In genomic region chr3:51092079-51093028, GRCm38 (mm10) we compare ENCODE assay signal across 22 mouse cellular contexts.
DNase-seq lines count a peak whose midpoint lies in the region; ATAC-seq and TF ChIP-seq lines count a peak whose summit lies in the region.
"Had no signal": no experiment of that assay in that cellular context is flagged by ENCODE, and none has a peak within 500 bp of the region (broad histone marks: within the 10 kb centered on the region; RNA-seq: fewer than 3 reads in every experiment).

No protein-coding gene starts in this region.

- H3K4me1 ChIP-seq in heart, embryonic 11.5 days (ENCODE audit: control insufficient read depth, insufficient read depth, low read length): no peaks in the 10 kb centered on the region
- H3K4me1 ChIP-seq in lung, embryonic 16.5 days (replicated peaks; ENCODE audit: control insufficient read depth, insufficient read depth, low read length): peaks cover 4% of the 10 kb centered on the region; the same call in 1 of the 2 replicates
- 0 out of 2 replicates have a peak, but pooled peaks cover 3% of the 10 kb centered on the region for H3K4me1 ChIP-seq in stomach, embryonic 14.5 days (ENCODE audit: control insufficient read depth, insufficient read depth, low read length)

- no peaks in the 10 kb centered on the region for H3K36me3 ChIP-seq in heart, embryonic 11.5 days (ENCODE audit: control insufficient read depth, insufficient read depth, low read length)
- H3K36me3 ChIP-seq in lung, embryonic 16.5 days (ENCODE audit: control insufficient read depth, insufficient read depth, low read length): no peaks in the 10 kb centered on the region
- H3K36me3 ChIP-seq in C2C12 (ENCODE audit: control insufficient read depth, insufficient read depth): no peaks in the 10 kb centered on the region
- H3K36me3 ChIP-seq in stomach, embryonic 14.5 days (ENCODE audit: control insufficient read depth, insufficient read depth, low read length): no peaks in the 10 kb centered on the region
- H3K36me3 ChIP-seq: embryonic facial prominence, embryonic 15.5 days; forebrain, embryonic 10.5 days; G1E; hindbrain, embryonic 13.5 days; limb, embryonic 15.5 days had no signal

- H3K79me2 ChIP-seq in C2C12 (ENCODE audit: control insufficient read depth, insufficient read depth): no peaks in the 10 kb centered on the region

- DNase-seq in heart, adult 11 months: no peak
- no peak for DNase-seq in lung, postnatal 25 days (ENCODE audit: low spot score)
- DNase-seq in left cerebral cortex, adult 18-20 months (ENCODE audit: low spot score in 2 of 2): no peak
- DNase-seq: cerebellum, postnatal 14 days; embryo, embryonic 11 days; gastrocnemius, postnatal 10 days; heart, adult 2 months; kidney, postnatal 36 days; spleen, adult 18-20 months; thymus, postnatal 14 days had no signal

- H3K27me3 ChIP-seq in heart, embryonic 11.5 days (ENCODE audit: control insufficient read depth, insufficient read depth, low read length): no peaks in the 10 kb centered on the region
- no peaks in the 10 kb centered on the region for H3K27me3 ChIP-seq in lung, embryonic 16.5 days (ENCODE audit: control insufficient read depth, insufficient read depth, low read depth, low read length)
- no peaks in the 10 kb centered on the region for H3K27me3 ChIP-seq in C2C12 (ENCODE audit: control insufficient read depth, insufficient read depth, insufficient read length)
- no peaks in the 10 kb centered on the region for H3K27me3 ChIP-seq in stomach, embryonic 14.5 days (ENCODE audit: control insufficient read depth, insufficient read depth, low read length)
- H3K27me3 ChIP-seq: embryonic facial prominence, embryonic 15.5 days; hindbrain, embryonic 13.5 days; limb, embryonic 15.5 days had no signal

- TF ChIP-seq CTCF in C2C12 (IDR thresholded peaks at IDR 0.05; ENCODE audit: control insufficient read depth, insufficient read depth, insufficient read length): no peak

- WGBS in heart, embryonic 11.5 days (ENCODE audit: insufficient replicate concordance): 60% methylated on average over 12 of the region's 12 CpGs
- WGBS in lung, embryonic 16.5 days: 41% methylated on average over 12 of the region's 12 CpGs
- WGBS in stomach, embryonic 14.5 days: 59% methylated on average over 12 of the region's 12 CpGs

- ATAC-seq in heart, embryonic 11.5 days (replicated peaks; ENCODE audit: insufficient number of reproducible peaks, low FRiP score, low TSS enrichment): 0 out of 2 replicates have a peak, but pooled peaks have one; percentile 31
- peak; percentile 57 for ATAC-seq in lung, embryonic 16.5 days (ENCODE audit: low read depth)
- ATAC-seq in stomach, embryonic 14.5 days (ENCODE audit: insufficient number of reproducible peaks, insufficient read depth, low FRiP score, low read depth): peak; percentile 61; the same call in 1 of the 2 replicates
- ATAC-seq: CD4-positive, CD25-positive, alpha-beta regulatory T cell, adult 4 months; intestine, postnatal 0 days; midbrain, embryonic 16.5 days had no signal

- no peak overlapping the region for H3K9ac ChIP-seq in heart, embryonic 11.5 days (ENCODE audit: low read depth, low read length)
- H3K9ac ChIP-seq in lung, embryonic 16.5 days (ENCODE audit: low read length): no peak overlapping the region
- H3K9ac ChIP-seq in stomach, embryonic 14.5 days (replicated peaks; ENCODE audit: low read depth, low read length): no peak overlapping the region
- H3K9ac ChIP-seq: embryonic facial prominence, embryonic 15.5 days; hindbrain, embryonic 13.5 days; limb, embryonic 15.5 days had no signal

- no peak overlapping the region for H3ac ChIP-seq in C2C12 (ENCODE audit: control insufficient read depth, insufficient read length, low read depth)

- H3K79me3 ChIP-seq in C2C12 (ENCODE audit: low read depth): no peaks in the 10 kb centered on the region

- H3K4me3 ChIP-seq in heart, embryonic 11.5 days (ENCODE audit: low read depth, low read length): no peak overlapping the region
- no peak overlapping the region for H3K4me3 ChIP-seq in lung, embryonic 16.5 days (ENCODE audit: low read length)
- no peak overlapping the region for H3K4me3 ChIP-seq in C2C12 (ENCODE audit: insufficient read depth, poor library complexity, severe bottlenecking)
- H3K4me3 ChIP-seq in stomach, embryonic 14.5 days (ENCODE audit: low read depth, low read length): no peak overlapping the region
- H3K4me3 ChIP-seq: embryonic facial prominence, embryonic 15.5 days; forebrain, embryonic 10.5 days; heart, adult 2 months; hindbrain, embryonic 13.5 days; limb, embryonic 15.5 days had no signal

- H3K27ac ChIP-seq in heart, embryonic 11.5 days (ENCODE audit: low read depth, low read length): no peak overlapping the region
- no peak overlapping the region for H3K27ac ChIP-seq in lung, embryonic 16.5 days (ENCODE audit: low read length)
- no peak overlapping the region for H3K27ac ChIP-seq in stomach, embryonic 14.5 days (ENCODE audit: low read length)
- H3K27ac ChIP-seq: embryonic facial prominence, embryonic 15.5 days; forebrain, embryonic 10.5 days; heart, adult 2 months; hindbrain, embryonic 13.5 days; limb, embryonic 15.5 days had no signal

- H3K9me3 ChIP-seq in heart, embryonic 11.5 days (replicated peaks; ENCODE audit: control insufficient read depth, low read length): no peaks in the 10 kb centered on the region
- H3K9me3 ChIP-seq in lung, embryonic 16.5 days (ENCODE audit: control insufficient read depth, low read length): no peaks in the 10 kb centered on the region
- no peaks in the 10 kb centered on the region for H3K9me3 ChIP-seq in stomach, embryonic 14.5 days (ENCODE audit: control insufficient read depth, low read depth, low read length)
- H3K9me3 ChIP-seq: embryonic facial prominence, embryonic 15.5 days; forebrain, embryonic 10.5 days; G1E; hindbrain, embryonic 13.5 days; limb, embryonic 15.5 days had no signal

- no peak overlapping the region for H3K4me2 ChIP-seq in heart, embryonic 11.5 days
- no peak overlapping the region for H3K4me2 ChIP-seq in lung, embryonic 16.5 days (ENCODE audit: low read depth, low read length)
- no peak overlapping the region for H3K4me2 ChIP-seq in stomach, embryonic 14.5 days (replicated peaks; ENCODE audit: low read depth, low read length)
- H3K4me2 ChIP-seq: embryonic facial prominence, embryonic 15.5 days; hindbrain, embryonic 13.5 days; limb, embryonic 15.5 days had no signal

TF ChIP-seq in C2C12, 6 proteins besides CTCF, POLR2A, EP300 and RAD21:
- peak; percentile 69 for TF ChIP-seq FOSL1 (IDR thresholded peaks at IDR 0.05; ENCODE audit: insufficient read depth, low read length, poor library complexity, severe bottlenecking)
- TF ChIP-seq CEBPB (IDR thresholded peaks at IDR 0.05; ENCODE audit: low read depth): peak; percentile 27
- peak; percentile 34 for TF ChIP-seq MAX (IDR thresholded peaks at IDR 0.05)
- TF ChIP-seq MYOG (IDR thresholded peaks at IDR 0.05; ENCODE audit: control insufficient read depth, extremely low read depth, insufficient read length): no peak
- TF ChIP-seq MYOD1 (IDR thresholded peaks at IDR 0.05; ENCODE audit: control insufficient read depth, insufficient read length, low read depth): peak; percentile 86
- TF ChIP-seq USF1 (IDR thresholded peaks at IDR 0.05; ENCODE audit: low read depth): no peak
